Mouse (Mus musculus) kidney, postnatal 0 days (tissue): ENCODE results near the gene Tbc1d15. TPM values are rescaled to one million over a fixed set of nuclear protein-coding genes. Genes with fewer than 3 reads are reported as not detected.
A peak's percentile ranks its signal among the peaks of the same experiment; 100 is the strongest.

Experiments
- ATAC-seq: fragments of 200-750 bp; cut with Nextera tagmentation; replicated peaks from 2 replicates; pipeline ENCODE4 v1.8.0; 2017; ENCODE audit warnings: low read depth, moderate number of reproducible peaks, moderate TSS enrichment, moderate library complexity; ENCODE audit not compliant: low FRiP score
- DNase-seq: peaks from one replicate; pipeline ENCODE4 v3.0.0-alpha.2; 2016; ENCODE audit warnings: low spot score
- H3K27ac ChIP-seq: fragments of 300-500 bp; sonication (generic); 2 replicates; pipeline ENCODE4 v1.5.1; 2014; ENCODE audit warnings: mild to moderate bottlenecking
- H3K27me3 ChIP-seq: fragments of 300-500 bp; sonication (generic); 2 replicates; pipeline ENCODE4 v1.6.1; 2014; ENCODE audit warnings: low read length, mixed read lengths; ENCODE audit not compliant: insufficient read depth
- H3K36me3 ChIP-seq: fragments of 300-500 bp; sonication (generic); 2 replicates; pipeline ENCODE4 v1.6.1; 2014; ENCODE audit warnings: low read length, mixed read lengths; ENCODE audit not compliant: insufficient read depth
- H3K4me1 ChIP-seq: fragments of 300-500 bp; sonication (generic); replicated peaks from 2 replicates; pipeline ENCODE4 v1.6.1; 2014; ENCODE audit warnings: antibody characterized with exemption, low read length, mixed read lengths; ENCODE audit not compliant: insufficient read depth
- H3K4me2 ChIP-seq: fragments of 300-500 bp; sonication (generic); 2 replicates; pipeline ENCODE4 v1.6.1; 2014; ENCODE audit warnings: mild to moderate bottlenecking, low read length, moderate library complexity, mixed read lengths
- H3K4me3 ChIP-seq: fragments of 300-500 bp; sonication (generic); replicated peaks from 2 replicates; pipeline ENCODE4 v1.5.1; 2014; ENCODE audit warnings: low read depth, low read length
- H3K9ac ChIP-seq: fragments of 300-500 bp; sonication (generic); 2 replicates; pipeline ENCODE4 v1.6.1; 2014; ENCODE audit warnings: low read depth, low read length
- H3K9me3 ChIP-seq: fragments of 300-500 bp; sonication (generic); replicated peaks from 2 replicates; pipeline ENCODE4 v1.6.1; 2016; ENCODE audit warnings: low read length, inconsistent platforms, mixed read lengths
- CTCF ChIP-seq: IDR thresholded peaks from 2 replicates; pipeline ENCODE4 v1.5.1; 2016; ENCODE audit warnings: antibody characterized with exemption, low read depth, mild to moderate bottlenecking, moderate library complexity
- WGBS: fragments of 180-500 bp; shearing (Covaris S2); extraction: QIAGEN DNeasy Blood & Tissue Kit; methylation state at CpG from one replicate; pipeline ENCODE4 v1.1.7; 2014; 5-methylcytosine and 5-hydroxymethylcytosine counted together
- polyA plus RNA-seq: library from polyadenylated mRNA; unstranded; fragments of >200 nt; fragmentation: Nextera tagmentation; extraction: Ambion mirVana; gene quantifications from 2 replicates; pipeline ENCODE4 v1.2.1, GENCODE M21; 2015

Tbc1d15 gene
- polyA plus RNA-seq, 1 experiment from 2014 or later, result 52.5 TPM

DNA sequence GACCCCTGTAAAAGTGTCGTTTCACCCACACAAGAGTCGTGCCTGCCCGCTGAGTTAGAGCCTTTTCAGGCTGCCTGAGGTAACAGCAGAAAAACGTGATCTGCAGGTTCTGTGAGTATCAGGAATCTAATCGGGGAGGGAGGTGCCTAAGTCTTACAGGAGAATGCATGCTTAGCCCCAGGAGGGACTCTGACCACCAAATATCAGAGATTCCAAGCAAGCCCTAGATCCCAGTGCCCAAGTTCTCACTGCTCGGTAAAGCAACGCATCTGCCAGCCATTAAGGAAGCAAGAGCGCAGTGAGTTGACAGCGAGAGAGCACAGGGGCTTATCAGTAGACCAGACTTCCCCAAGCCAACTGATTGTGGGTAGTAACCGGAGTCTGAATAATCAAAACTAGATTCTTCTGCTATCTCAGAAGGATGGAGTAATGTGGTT, 1.1 kb upstream of the Tbc1d15 start:
- H3K9ac ChIP-seq, result peak overlapping the region; percentile 46
- H3K36me3 ChIP-seq, result no peaks in the 10 kb centered on the region
- no peak for TF ChIP-seq CTCF
- ATAC-seq (no peak), DNase-seq (peak; percentile 44)
- WGBS, result 9% methylated on average over 10 of the region's 10 CpGs
- peak overlapping the region; percentile 11 for H3K27ac ChIP-seq
- H3K4me3 ChIP-seq, result peak overlapping the region; percentile 96
- 0 out of 2 replicates have a peak, but pooled peaks cover 7% of the 10 kb centered on the region for H3K4me1 ChIP-seq
- no peaks in the 10 kb centered on the region for H3K27me3 ChIP-seq
- H3K4me2 ChIP-seq, result peak overlapping the region; percentile 75
- H3K9me3 ChIP-seq, result no peaks in the 10 kb centered on the region

DNA sequence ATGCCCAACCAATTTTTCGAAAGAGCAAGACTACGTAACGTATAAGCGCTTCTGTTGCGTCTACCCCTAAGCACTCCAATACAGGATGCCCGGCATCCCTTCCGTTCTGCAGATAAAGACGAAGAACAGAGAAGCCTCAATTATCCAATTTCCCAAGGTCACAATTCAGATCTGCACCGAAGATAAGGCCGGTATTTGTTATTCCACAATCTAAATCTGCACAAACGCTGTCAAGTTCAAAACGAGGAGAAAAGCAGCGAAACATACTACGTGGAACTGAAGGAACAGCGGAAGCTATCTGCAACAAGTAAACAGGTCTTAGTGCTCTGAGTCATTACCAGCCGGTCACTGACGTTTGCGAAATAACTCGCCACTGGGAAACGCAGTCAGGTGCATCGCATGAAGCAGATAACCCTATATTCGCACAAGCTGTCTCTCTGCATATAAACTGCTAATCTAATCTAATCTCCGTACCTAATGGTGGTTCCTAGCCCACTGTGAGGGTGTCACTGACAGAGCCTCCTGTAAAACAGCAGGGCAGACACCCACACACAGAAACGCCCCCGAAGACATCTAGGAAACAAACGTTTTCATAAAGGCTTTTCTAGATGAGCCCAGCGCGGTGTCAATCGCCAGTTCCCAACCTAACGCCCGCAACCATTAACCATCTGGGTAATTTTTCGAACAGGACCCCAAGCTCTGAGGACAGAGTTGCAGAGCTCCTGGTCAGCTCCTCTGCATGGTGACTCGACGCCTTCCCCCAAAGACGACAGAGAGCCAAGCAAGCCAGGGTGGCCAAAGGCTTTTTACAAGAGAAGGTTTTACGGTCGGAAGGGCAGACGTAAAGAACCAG, 806 bp downstream of the Tbc1d15 start:
- ATAC-seq (peak; percentile 31), DNase-seq (peak; percentile 15)
- Histone ChIP-seq H3K27me3 (no peaks in the 10 kb centered on the region), H3K27ac (peak overlapping the region; percentile 66), H3K9ac (peak overlapping the region; percentile 89), H3K4me1 (0 out of 2 replicates have a peak, but pooled peaks cover 7% of the 10 kb centered on the region), H3K4me2 (peak overlapping the region; percentile 74), H3K9me3 (no peaks in the 10 kb centered on the region), H3K4me3 (peak overlapping the region; percentile 96), H3K36me3 (no peaks in the 10 kb centered on the region)
- TF ChIP-seq CTCF, result no peak
- WGBS, result 30% methylated on average over 33 of the region's 38 CpGs

DNA sequence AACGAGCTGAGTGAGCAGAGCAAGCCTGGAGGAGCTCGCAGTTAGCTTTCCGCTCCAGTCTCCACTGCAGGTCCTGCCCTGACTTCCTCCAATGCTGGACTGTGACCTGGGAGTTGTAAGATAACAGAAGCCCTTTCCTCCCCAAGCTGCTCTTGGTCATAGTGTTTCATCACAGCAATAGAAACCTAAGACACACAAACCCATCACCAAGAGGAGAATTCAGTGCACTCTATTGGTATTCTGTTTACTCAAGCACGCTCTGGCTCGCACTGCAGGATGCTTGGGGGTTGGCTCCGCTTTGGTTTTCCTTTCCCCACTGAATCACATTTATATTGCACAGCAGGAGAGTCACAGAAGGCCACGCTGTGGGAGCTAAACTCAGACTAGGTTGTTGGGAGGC, 3.2 kb downstream of the Tbc1d15 start:
- no peak for TF ChIP-seq CTCF
- Histone ChIP-seq H3K9ac (no peak overlapping the region), H3K4me2 (peak overlapping the region; percentile 12; the same call in 1 of the 2 replicates), H3K4me3 (no peak overlapping the region), H3K27me3 (no peaks in the 10 kb centered on the region), H3K27ac (no peak overlapping the region), H3K4me1 (0 out of 2 replicates have a peak, but pooled peaks cover 7% of the 10 kb centered on the region), H3K36me3 (no peaks in the 10 kb centered on the region), H3K9me3 (no peaks in the 10 kb centered on the region)
- ATAC-seq (no peak), DNase-seq (peak; percentile 63)
- 28% methylated on average over 7 of the region's 7 CpGs for WGBS

DNA sequence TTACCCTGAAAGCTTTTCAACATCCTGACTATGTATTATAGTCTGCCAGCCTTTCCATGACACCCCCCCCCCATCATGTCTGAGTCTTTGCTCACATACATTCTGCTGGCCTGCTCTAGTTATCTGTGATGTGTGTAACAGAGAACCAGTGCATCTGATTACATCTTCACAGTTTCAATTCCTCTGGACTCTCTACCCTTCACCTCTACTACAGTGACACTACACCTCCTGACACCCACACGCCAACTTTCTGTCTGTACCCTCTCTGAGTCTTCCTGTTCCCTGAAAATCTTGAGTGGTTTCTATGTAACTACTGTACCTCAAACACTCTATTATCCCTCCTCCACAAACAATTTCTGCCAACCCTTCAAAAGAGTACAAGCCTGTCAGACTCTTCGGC, 5.8 kb downstream of the Tbc1d15 start:
- H3K4me2 ChIP-seq, result no peak overlapping the region

DNA sequence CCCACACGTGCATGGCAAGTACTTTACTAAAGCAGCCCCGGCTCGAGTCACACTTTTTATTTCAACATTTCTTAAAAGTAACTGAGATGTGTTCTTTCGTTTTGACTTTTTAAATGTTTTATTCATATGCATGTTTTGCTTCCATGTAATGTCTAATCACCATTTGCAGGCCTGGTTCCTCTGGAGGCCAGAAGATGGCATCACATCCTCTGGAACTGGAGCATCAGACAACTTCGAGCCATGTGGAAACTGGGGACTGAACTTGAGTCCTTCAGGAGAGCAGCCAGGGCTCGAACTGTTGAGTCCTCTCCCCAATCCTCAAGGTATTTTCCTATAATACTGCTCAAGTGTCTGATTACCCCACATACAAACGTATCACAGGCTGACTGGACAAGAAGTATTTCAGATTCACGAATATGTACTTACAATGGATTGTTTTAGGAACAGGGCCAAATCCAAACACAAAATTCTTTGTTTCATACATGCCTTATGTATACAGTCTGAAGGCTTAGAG, 10.1 kb downstream of the Tbc1d15 start:
- Histone ChIP-seq H3K4me3 (no peak overlapping the region), H3K4me1 (no peaks in the 10 kb centered on the region), H3K27me3 (no peaks in the 10 kb centered on the region), H3K9ac (no peak overlapping the region), H3K36me3 (peaks cover 26% of the 10 kb centered on the region), H3K27ac (no peak overlapping the region), H3K9me3 (no peaks in the 10 kb centered on the region), H3K4me2 (no peak overlapping the region)
- 73% methylated on average over 8 of the region's 8 CpGs for WGBS
- DNase-seq (no peak), ATAC-seq (no peak)
- TF ChIP-seq CTCF, result peak; percentile 57

More for the DNA sequence above, 5.8 kb downstream of the Tbc1d15 start:
- Histone ChIP-seq H3K9ac (no peak overlapping the region), H3K9me3 (no peaks in the 10 kb centered on the region), H3K27me3 (no peaks in the 10 kb centered on the region), H3K27ac (no peak overlapping the region), H3K4me1 (0 out of 2 replicates have a peak, but pooled peaks cover 7% of the 10 kb centered on the region), H3K36me3 (0 out of 2 replicates have a peak, but pooled peaks cover under 1% of the 10 kb centered on the region), H3K4me3 (no peak overlapping the region)
- no peak for TF ChIP-seq CTCF
- 88% methylated on average over 2 of the region's 2 CpGs for WGBS
- DNase-seq (no peak), ATAC-seq (no peak)

DNA sequence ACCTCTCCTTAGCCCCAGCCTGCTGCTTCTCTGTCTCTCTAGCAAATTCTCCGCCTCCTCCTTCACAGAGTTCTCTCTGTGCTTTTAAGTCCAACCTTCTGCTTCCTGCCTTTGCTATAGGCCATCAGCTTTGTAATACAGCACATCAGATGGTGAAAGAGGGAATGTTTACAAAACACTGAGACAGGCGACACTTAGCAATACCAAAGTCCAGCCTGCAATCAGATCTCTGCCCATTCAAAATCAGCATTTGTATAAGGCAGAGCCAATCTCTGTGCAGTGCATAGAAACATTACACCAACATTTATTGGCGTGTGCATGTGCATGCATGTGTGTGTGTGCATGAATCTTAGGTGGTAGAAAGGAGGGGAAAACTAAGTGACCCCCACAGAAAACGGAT, 13.3 kb downstream of the Tbc1d15 start:
- no peak for ATAC-seq
- no peak for TF ChIP-seq CTCF
- no peaks in the 10 kb centered on the region for H3K27me3 ChIP-seq
- DNase-seq, result no peak
- H3K27ac ChIP-seq, result no peak overlapping the region
- 86% methylated on average over 4 of the region's 4 CpGs for WGBS
- no peak overlapping the region for H3K4me2 ChIP-seq
- H3K9me3 ChIP-seq, result no peaks in the 10 kb centered on the region
- no peak overlapping the region for H3K4me3 ChIP-seq
- no peaks in the 10 kb centered on the region for H3K4me1 ChIP-seq
- peaks cover 33% of the 10 kb centered on the region for H3K36me3 ChIP-seq
- no peak overlapping the region for H3K9ac ChIP-seq
